Mouse (Mus musculus): ENCODE measurements around the gene Eml5. TPM values are rescaled to one million over a fixed set of nuclear protein-coding genes. Genes with fewer than 3 reads are reported as not detected.

Eml5 gene
- polyA plus RNA-seq, 1 experiment from 2014 or later, result 18.7 TPM

DNA sequence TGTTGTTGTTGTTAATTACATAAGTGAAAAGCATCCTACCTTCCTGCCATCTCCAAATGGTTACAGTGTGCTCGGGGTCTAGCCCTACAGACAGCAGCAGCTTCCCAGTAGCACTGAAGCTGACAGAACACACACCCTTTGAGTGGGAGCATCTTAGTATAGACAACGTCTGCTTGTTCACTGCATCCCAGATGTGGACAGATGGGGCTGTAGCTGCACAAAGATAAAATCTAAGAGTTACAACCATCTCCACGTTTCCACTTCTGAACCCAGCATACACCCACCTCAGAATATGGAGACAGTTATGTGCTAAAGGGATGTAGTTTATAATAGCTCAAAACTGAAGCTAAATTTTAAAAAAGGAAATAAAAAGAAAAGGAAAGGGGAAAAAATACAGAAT is 99.0 kb downstream of the Eml5 start:
- H3K36me3 ChIP-seq (replicated peaks; ENCODE audit: control insufficient read depth, insufficient read depth), result peaks cover 48% of the 10 kb centered on the region
- ATAC-seq (ENCODE audit: low FRiP score) (no peak), DNase-seq (ENCODE audit: low spot score) (no peak)
- H3K9ac ChIP-seq, result no peak overlapping the region
- no peaks in the 10 kb centered on the region for H3K9me3 ChIP-seq (ENCODE audit: control insufficient read depth, low read length)
- no peak overlapping the region for H3K27ac ChIP-seq
- H3K4me3 ChIP-seq (replicated peaks; ENCODE audit: low read length), result no peak overlapping the region
- H3K27me3 ChIP-seq (ENCODE audit: control insufficient read depth, insufficient read depth, low read length), result no peaks in the 10 kb centered on the region
- WGBS, result 88% methylated on average over 3 of the region's 3 CpGs
- no peaks in the 10 kb centered on the region for H3K4me1 ChIP-seq (replicated peaks; ENCODE audit: control insufficient read depth, insufficient read depth, low read length)
- no peak overlapping the region for H3K4me2 ChIP-seq (replicated peaks)

DNA sequence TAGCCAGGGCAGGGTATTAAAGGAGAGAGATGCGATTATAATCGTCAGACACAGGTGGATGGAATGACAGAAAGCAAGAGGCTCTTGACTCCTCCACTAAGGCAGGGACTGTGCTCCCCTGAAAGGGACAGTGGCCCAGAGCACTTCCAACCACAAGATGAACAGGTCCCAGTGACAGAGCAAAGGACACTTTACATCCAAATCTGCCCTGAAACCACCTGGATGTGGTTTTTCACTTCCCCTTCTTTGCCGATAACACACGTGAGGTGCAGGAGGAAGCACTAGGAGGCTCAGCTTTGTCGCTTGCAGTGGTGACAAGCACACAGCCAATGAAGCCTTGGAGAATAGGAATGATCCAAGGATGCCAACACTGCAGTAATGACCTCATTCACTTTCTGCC is 101.0 kb downstream of the Eml5 start:
- DNase-seq (ENCODE audit: low spot score) (no peak), ATAC-seq (ENCODE audit: low FRiP score) (no peak)
- no peaks in the 10 kb centered on the region for H3K27me3 ChIP-seq (ENCODE audit: control insufficient read depth, insufficient read depth, low read length)
- H3K27ac ChIP-seq, result no peak overlapping the region
- no peaks in the 10 kb centered on the region for H3K9me3 ChIP-seq (ENCODE audit: control insufficient read depth, low read length)
- H3K4me1 ChIP-seq (replicated peaks; ENCODE audit: control insufficient read depth, insufficient read depth, low read length), result no peaks in the 10 kb centered on the region
- peaks cover 51% of the 10 kb centered on the region for H3K36me3 ChIP-seq (replicated peaks; ENCODE audit: control insufficient read depth, insufficient read depth)
- H3K4me3 ChIP-seq (replicated peaks; ENCODE audit: low read length), result no peak overlapping the region
- 84% methylated on average over 5 of the region's 5 CpGs for WGBS
- H3K4me2 ChIP-seq (replicated peaks), result no peak overlapping the region
- H3K9ac ChIP-seq, result no peak overlapping the region

DNA sequence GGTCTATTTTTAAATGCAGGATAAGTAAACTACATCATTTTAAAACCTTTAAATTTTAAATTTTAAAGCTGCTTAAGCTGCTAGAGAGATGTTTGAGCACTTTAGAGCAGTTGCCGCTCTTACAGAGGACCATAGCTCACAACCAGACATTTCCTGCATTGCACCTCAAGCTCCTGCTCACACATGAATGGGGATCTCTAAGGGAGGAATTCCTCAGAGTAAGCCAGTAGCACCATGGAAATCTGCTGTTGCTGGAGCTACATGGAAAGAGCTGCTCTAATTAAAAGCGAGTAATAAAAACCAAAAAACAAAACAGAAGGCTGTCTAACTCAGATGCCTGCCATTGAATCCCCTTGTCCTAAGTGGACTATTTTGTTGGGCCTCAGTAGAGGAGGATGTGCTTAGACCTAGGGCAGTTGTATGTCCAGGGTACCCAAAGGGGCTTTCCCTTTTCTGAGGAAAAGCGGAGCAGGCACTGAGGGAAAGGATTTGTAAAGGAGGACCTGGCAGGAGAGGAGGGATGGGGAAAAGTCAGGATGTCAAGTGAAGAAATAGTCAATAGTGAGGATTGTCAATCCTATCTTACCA is 105.5 kb downstream of the Eml5 start:
- H3K4me2 ChIP-seq (replicated peaks), result no peak overlapping the region
- H3K27ac ChIP-seq, result no peak overlapping the region
- no peak overlapping the region for H3K9ac ChIP-seq
- ATAC-seq (ENCODE audit: low FRiP score), result peak; percentile 43; the same call in 1 of the 2 replicates
- DNase-seq (ENCODE audit: low spot score), result no peak
- H3K9me3 ChIP-seq (ENCODE audit: control insufficient read depth, low read length), result no peaks in the 10 kb centered on the region
- peaks cover 76% of the 10 kb centered on the region for H3K36me3 ChIP-seq (replicated peaks; ENCODE audit: control insufficient read depth, insufficient read depth)
- no peaks in the 10 kb centered on the region for H3K4me1 ChIP-seq (replicated peaks; ENCODE audit: control insufficient read depth, insufficient read depth, low read length)
- 79% methylated on average over 3 of the region's 3 CpGs for WGBS
- no peak overlapping the region for H3K4me3 ChIP-seq (replicated peaks; ENCODE audit: low read length)
- H3K27me3 ChIP-seq (ENCODE audit: control insufficient read depth, insufficient read depth, low read length), result no peaks in the 10 kb centered on the region

DNA sequence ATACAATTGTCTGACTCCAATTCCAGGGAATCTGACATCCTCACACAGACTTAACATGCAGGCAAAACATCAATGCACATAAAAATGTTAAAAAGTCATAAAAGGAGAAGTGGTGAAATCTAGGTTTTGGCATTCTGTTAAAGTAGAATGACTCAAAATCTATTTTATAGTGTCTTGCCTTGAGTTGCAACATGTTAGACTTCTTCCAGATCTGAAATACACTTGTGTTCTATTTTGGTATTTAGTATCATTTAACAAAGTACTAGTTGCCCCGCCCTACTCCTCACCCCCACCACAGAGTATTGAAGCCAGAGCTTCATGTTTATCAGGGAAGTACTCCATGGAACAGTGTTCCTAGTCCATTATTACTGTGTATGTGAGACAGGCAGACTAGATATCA is 117.0 kb downstream of the Eml5 start:
- peaks cover 95% of the 10 kb centered on the region for H3K36me3 ChIP-seq (replicated peaks; ENCODE audit: control insufficient read depth, insufficient read depth)
- ATAC-seq (ENCODE audit: low FRiP score) (no peak), DNase-seq (ENCODE audit: low spot score) (no peak)
- H3K9me3 ChIP-seq (ENCODE audit: control insufficient read depth, low read length), result no peaks in the 10 kb centered on the region
- H3K4me1 ChIP-seq (replicated peaks; ENCODE audit: control insufficient read depth, insufficient read depth, low read length), result no peaks in the 10 kb centered on the region
- no peak overlapping the region for H3K4me2 ChIP-seq (replicated peaks)
- WGBS, result 100% methylated on average over 1 of the region's 1 CpGs
- H3K27ac ChIP-seq, result no peak overlapping the region
- no peaks in the 10 kb centered on the region for H3K27me3 ChIP-seq (ENCODE audit: control insufficient read depth, insufficient read depth, low read length)
- H3K9ac ChIP-seq, result no peak overlapping the region
- no peak overlapping the region for H3K4me3 ChIP-seq (replicated peaks; ENCODE audit: low read length)

DNA sequence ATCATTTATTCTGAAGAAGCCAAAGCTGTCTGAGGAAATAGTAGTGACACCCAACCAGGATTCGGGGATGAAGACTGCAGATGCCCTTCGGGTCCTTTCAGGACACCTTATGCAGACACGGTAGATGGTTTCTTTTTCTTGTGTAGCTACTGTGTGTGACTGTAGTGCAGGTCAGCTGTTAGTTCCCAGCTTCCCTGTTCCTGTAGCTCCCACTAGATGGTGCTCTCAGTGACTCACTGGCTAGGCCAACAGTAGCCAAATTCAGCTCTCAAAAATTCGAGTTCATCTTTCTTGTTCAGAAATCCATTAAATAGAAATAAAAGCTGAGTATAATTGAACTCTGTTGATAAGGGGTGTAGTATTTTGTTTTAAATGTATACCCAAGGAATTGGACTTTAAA is 122.1 kb downstream of the Eml5 start:
- H3K9me3 ChIP-seq (ENCODE audit: control insufficient read depth, low read length), result no peaks in the 10 kb centered on the region
- DNase-seq (ENCODE audit: low spot score), result peak; percentile 58
- WGBS, result 78% methylated on average over 4 of the region's 4 CpGs
- no peak overlapping the region for H3K4me3 ChIP-seq (replicated peaks; ENCODE audit: low read length)
- 0 out of 2 replicates have a peak, but pooled peaks have one; percentile 40 for ATAC-seq (ENCODE audit: low FRiP score)
- no peaks in the 10 kb centered on the region for H3K4me1 ChIP-seq (replicated peaks; ENCODE audit: control insufficient read depth, insufficient read depth, low read length)
- H3K36me3 ChIP-seq (replicated peaks; ENCODE audit: control insufficient read depth, insufficient read depth), result peaks cover 92% of the 10 kb centered on the region
- no peak overlapping the region for H3K27ac ChIP-seq
- no peaks in the 10 kb centered on the region for H3K27me3 ChIP-seq (ENCODE audit: control insufficient read depth, insufficient read depth, low read length)
- H3K9ac ChIP-seq, result no peak overlapping the region
- no peak overlapping the region for H3K4me2 ChIP-seq (replicated peaks)

DNA sequence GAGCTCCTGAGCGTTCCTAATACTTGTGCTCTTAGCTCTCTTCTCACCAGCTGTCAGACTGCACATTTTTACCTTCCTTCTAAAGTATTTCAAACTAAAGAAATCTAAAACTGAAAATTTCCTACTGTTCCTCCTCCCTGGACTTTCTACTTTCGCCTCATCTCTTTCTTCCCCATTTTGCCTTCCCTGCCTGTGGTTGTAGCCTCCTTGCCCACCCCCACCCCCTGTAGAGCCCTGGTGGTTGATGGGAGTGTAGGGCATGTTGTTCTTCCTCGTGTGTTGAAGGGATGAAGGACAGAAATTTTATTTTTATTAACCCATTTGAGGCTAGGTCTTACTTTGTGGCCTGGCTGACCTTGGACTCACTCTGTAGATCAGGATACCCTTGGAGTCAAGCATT is 123.8 kb downstream of the Eml5 start:
- H3K9me3 ChIP-seq (ENCODE audit: control insufficient read depth, low read length), result no peaks in the 10 kb centered on the region
- DNase-seq (ENCODE audit: low spot score), result no peak
- WGBS, result 81% methylated on average over 3 of the region's 3 CpGs
- ATAC-seq (ENCODE audit: low FRiP score), result no peak
- H3K9ac ChIP-seq, result no peak overlapping the region
- no peak overlapping the region for H3K27ac ChIP-seq
- no peaks in the 10 kb centered on the region for H3K27me3 ChIP-seq (ENCODE audit: control insufficient read depth, insufficient read depth, low read length)
- H3K36me3 ChIP-seq (replicated peaks; ENCODE audit: control insufficient read depth, insufficient read depth), result peaks cover 91% of the 10 kb centered on the region
- H3K4me3 ChIP-seq (replicated peaks; ENCODE audit: low read length), result no peak overlapping the region
- H3K4me2 ChIP-seq (replicated peaks), result no peak overlapping the region
- H3K4me1 ChIP-seq (replicated peaks; ENCODE audit: control insufficient read depth, insufficient read depth, low read length), result no peaks in the 10 kb centered on the region

DNA sequence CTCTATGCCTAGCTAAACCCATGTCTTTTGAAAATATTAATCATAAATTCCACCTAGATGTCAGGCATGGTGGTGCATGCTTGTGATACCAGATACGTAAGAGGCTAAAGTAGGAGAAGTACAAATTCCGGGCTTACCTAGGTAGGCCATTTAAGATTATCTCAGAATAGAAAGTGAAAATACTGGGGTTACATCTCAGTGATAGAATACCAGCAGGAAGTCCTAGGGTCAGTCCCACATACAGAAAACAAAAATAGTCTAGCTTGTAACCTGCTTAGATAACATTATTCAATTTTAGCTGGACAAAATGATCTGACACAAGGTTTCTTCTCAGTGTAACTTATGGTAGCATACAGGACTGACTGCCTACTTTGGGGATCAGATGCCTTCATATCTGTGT is 135.0 kb downstream of the Eml5 start:
- WGBS, result 96% methylated on average over 2 of the region's 2 CpGs
- H3K27ac ChIP-seq, result no peak overlapping the region
- DNase-seq (ENCODE audit: low spot score) (no peak), ATAC-seq (ENCODE audit: low FRiP score) (no peak)
- H3K27me3 ChIP-seq (ENCODE audit: control insufficient read depth, insufficient read depth, low read length), result no peaks in the 10 kb centered on the region
- H3K9ac ChIP-seq, result no peak overlapping the region
- no peaks in the 10 kb centered on the region for H3K4me1 ChIP-seq (replicated peaks; ENCODE audit: control insufficient read depth, insufficient read depth, low read length)
- H3K36me3 ChIP-seq (replicated peaks; ENCODE audit: control insufficient read depth, insufficient read depth), result peaks cover 87% of the 10 kb centered on the region
- H3K9me3 ChIP-seq (ENCODE audit: control insufficient read depth, low read length), result no peaks in the 10 kb centered on the region
- H3K4me2 ChIP-seq (replicated peaks), result no peak overlapping the region
- no peak overlapping the region for H3K4me3 ChIP-seq (replicated peaks; ENCODE audit: low read length)

DNA sequence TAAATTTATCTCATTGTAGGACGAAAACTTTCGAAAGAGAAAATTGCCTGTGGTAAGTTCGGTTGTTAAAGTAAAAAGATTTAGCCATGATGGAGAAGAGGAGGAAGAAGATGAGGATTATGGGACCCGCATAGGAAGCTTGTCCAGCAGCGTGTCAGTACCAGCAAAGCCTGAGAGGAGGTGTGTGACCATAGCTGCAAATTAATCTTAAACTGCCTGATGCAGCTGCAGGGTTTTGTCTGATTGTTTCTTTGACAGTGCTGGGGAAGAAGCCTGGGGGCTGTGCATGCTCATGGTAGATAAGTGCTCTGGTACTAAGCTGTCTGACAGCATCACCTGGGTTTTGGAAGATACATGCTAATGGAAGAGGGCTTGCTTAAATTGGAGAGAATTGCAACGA is 141.6 kb downstream of the Eml5 start:
- Histone ChIP-seq H3K9me3 (ENCODE audit: control insufficient read depth, low read length) (no peaks in the 10 kb centered on the region), H3K4me1 (replicated peaks; ENCODE audit: control insufficient read depth, insufficient read depth, low read length) (no peaks in the 10 kb centered on the region), H3K27me3 (ENCODE audit: control insufficient read depth, insufficient read depth, low read length) (no peaks in the 10 kb centered on the region), H3K9ac (no peak overlapping the region), H3K36me3 (replicated peaks; ENCODE audit: control insufficient read depth, insufficient read depth) (peaks cover 95% of the 10 kb centered on the region), H3K4me2 (replicated peaks) (no peak overlapping the region), H3K4me3 (replicated peaks; ENCODE audit: low read length) (no peak overlapping the region), H3K27ac (no peak overlapping the region)
- DNase-seq (ENCODE audit: low spot score), result no peak
- 94% methylated on average over 6 of the region's 6 CpGs for WGBS
- no peak for ATAC-seq (ENCODE audit: low FRiP score)

DNA sequence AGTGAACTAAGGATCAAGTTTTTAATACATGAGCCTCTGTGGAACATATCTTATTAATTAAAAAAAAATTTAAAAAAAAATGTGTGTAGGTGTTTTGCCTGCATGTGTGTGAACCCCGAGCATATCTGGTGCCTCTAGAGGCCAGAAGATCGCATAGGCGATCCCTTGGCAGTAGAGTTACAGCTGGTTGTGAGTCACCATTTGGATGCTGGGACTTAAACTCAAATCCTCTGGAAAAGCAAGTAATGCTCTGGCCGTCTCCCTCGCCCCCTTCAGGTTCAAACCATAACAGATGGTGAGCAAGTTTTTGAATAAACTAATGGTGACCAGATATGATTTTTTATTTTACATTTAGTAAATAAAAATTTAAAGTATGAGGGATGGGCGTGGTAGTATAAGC is 143.6 kb downstream of the Eml5 start:
- DNase-seq (ENCODE audit: low spot score), result no peak
- ATAC-seq (ENCODE audit: low FRiP score), result no peak
- no peak overlapping the region for H3K27ac ChIP-seq
- 87% methylated on average over 6 of the region's 6 CpGs for WGBS
- no peak overlapping the region for H3K4me3 ChIP-seq (replicated peaks; ENCODE audit: low read length)
- no peaks in the 10 kb centered on the region for H3K9me3 ChIP-seq (ENCODE audit: control insufficient read depth, low read length)
- no peaks in the 10 kb centered on the region for H3K4me1 ChIP-seq (replicated peaks; ENCODE audit: control insufficient read depth, insufficient read depth, low read length)
- peaks cover 94% of the 10 kb centered on the region for H3K36me3 ChIP-seq (replicated peaks; ENCODE audit: control insufficient read depth, insufficient read depth)
- H3K4me2 ChIP-seq (replicated peaks), result no peak overlapping the region
- no peak overlapping the region for H3K9ac ChIP-seq
- H3K27me3 ChIP-seq (ENCODE audit: control insufficient read depth, insufficient read depth, low read length), result no peaks in the 10 kb centered on the region

DNA sequence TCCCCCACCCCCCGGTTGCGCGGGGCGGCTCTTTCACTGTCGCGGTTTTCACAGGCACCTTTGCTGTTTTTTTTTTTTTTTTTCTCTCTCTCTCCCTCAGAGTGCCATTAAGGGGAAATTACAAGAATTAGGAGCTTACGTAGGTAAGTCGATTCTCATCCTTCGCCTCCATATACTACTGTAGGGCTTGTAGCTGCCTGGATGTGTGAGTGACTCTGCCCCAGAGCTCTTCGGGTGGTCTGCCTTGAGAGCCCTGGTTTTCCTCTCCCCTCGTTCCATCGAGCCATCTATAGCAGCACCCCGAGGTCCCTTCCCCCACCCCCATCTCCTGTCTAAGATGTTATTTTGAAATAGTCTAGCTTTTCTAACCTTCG is 153.9 kb downstream of the Eml5 start:
- DNase-seq (ENCODE audit: low spot score) (no peak), ATAC-seq (ENCODE audit: low FRiP score) (peak; percentile 54)
- Histone ChIP-seq H3K27ac (peak overlapping the region; percentile 90), H3K9ac (peak overlapping the region; percentile 89), H3K4me2 (replicated peaks) (peak overlapping the region; percentile 60), H3K36me3 (replicated peaks; ENCODE audit: control insufficient read depth, insufficient read depth) (no peaks in the 10 kb centered on the region), H3K9me3 (ENCODE audit: control insufficient read depth, low read length) (no peaks in the 10 kb centered on the region), H3K4me1 (replicated peaks; ENCODE audit: control insufficient read depth, insufficient read depth, low read length) (peaks cover 21% of the 10 kb centered on the region), H3K27me3 (ENCODE audit: control insufficient read depth, insufficient read depth, low read length) (no peaks in the 10 kb centered on the region), H3K4me3 (replicated peaks; ENCODE audit: low read length) (peak overlapping the region; percentile 85)
- 1% methylated on average over 11 of the region's 14 CpGs for WGBS

Measured in hindbrain, embryonic 14.5 days (tissue).